Mouse (Mus musculus) monocyte, adult 2 months (primary cell): ENCODE results near the gene Npm1.

Experiments used
- DNase-seq, 2 experiments: peaks; one replicate each; pipeline ENCODE4 v3.0.0; 2022; ENCODE audit warnings: low spot score in 2 of 2, low read depth in 1 of 2

The Npm1 gene

DNA sequence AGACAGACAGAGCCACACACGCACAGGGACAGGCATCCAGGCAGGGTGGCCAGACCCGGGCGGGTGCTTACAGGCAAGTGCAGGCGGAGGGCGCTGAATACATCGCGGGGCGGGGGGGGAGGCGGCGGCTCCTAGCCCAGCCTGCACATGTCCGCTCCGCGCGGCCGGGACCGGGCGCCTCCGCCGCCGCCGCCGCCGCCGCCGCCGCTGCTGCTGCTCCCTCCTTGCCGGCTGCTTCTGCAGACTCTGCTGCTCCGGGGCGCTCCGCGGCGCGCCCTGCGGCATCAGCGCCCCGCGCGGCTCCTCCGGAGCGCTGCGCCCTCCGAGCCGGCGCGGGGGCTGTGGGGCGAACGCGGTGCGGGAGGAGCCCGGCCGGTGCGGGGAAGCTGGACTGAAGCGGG lies 15.8 kb downstream of the Npm1 start, which contains the start of gene Fgf18:
TSS of gene Fgf18 (minus strand) at position 230 of the 401 bp plus-strand sequence.
- no peak for DNase-seq

- DNase-seq, result no peak
These were observed 16.3 kb downstream of the Npm1 start for GRCm38 (mm10) chr11:33146651-33147131.

GRCm38 (mm10) chr11:33146143-33146497 lies 16.9 kb downstream of the Npm1 start:
- no peak for DNase-seq

GRCm38 (mm10) chr11:33145201-33146142 lies 17.5 kb downstream of the Npm1 start:
- DNase-seq, result no peak

- no peak for DNase-seq
These were observed 19.1 kb downstream of the Npm1 start for GRCm38 (mm10) chr11:33143906-33144305.

GRCm38 (mm10) chr11:33142801-33143200 lies 20.2 kb downstream of the Npm1 start:
- DNase-seq, result no peak

GRCm38 (mm10) chr11:33140111-33140460 lies 22.9 kb downstream of the Npm1 start:
- DNase-seq, result no peak

DNA sequence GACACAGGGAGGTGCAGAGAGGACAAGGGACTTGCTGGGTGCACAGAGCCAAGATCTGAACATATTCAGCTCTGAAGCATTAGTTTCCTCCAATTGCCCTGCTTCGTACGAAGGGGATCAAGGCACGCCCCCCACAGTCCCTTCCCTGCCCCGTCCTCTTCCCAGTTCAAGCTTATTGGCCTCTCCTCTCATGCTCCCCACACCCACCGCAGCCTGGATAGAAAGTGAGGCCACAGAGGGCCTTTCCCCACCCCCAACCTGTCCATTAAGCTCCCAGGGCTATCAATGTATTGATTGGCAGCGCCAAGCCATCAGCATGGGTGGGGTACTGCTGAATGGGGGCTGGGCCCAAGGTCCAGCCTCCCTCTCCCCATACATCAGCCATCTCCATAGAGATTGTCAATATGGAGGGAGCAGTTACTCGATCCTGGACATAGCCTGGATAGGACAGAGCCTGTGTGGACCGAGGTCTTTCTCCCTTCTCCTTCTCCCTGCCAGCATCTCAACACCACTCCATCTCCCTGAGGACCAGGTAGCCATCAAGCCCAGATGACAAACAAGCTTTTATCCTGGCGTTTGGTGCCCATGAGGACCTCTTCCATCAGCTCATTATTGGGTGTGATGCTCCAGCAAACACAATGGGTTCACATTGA lies 23.4 kb downstream of the Npm1 start:
- no peak for DNase-seq

DNA sequence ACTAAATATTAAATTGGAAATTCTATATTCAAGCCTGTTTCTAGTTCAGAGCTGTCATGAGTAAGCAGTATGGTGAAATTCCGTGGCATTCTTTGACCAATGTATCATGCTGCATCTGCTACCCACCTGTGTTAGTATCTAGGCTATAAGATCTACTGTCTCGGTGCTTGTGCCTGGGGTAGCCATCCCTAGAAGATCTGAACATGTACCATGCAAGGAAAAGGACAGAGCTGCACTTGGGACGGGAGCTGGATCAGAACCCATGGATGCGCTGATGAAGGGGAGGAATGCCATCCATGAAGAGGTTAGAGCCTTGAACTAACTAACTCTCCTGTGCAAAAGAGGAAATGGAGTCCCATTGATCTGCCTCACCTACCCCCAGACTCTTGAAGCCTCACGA lies 24.3 kb downstream of the Npm1 start:
- no peak for DNase-seq

DNA sequence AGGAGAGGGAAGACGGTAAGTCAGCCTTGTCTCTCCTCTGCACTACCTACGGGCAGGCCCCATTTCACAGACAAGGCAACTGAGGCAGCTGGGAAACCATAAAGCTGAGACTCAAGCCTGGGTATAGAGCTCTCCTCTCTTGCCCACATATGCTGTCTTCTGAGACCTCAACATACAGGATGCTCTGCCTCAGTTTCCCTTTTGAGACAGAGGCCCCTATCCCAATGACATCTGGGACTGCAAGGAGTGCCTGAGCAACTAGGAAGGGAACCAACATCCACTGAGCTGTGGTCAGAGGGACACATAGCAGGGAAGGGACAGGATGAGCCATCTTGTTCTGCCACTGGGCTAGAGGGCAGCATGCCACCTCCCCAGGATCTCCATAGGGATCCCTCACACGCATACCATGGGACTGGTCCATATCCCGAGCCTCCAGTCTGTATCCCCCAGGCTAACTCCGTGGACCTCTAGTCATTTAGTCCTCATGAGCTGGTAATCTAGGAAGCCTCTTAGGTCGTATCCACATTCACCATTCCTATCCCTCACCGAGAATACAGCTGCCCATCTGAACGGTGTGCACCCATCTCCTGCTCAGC lies 28.5 kb downstream of the Npm1 start:
- no peak for DNase-seq

- no peak for DNase-seq
These were observed 30.2 kb downstream of the Npm1 start for GRCm38 (mm10) chr11:33132619-33133338.

DNA sequence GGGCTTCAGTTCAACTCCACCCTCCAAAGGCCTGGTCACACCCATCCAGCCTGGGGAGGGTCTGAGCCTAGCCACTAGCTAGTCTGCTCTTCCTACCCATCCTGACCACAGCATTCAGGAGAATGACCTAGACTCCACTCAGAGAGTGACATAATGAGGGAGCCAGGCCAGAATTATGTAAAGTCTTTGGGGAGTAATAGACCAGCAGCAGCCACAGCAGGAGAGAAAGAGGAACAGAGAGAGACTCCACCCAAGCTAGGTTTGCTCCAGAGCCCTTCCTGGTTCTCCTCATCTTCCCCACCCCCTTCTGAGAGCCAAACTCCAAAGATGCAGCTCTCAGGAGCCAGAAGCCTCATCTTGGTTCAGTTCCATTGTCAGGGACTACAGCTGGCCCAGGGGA lies 35.9 kb downstream of the Npm1 start:
- no peak for DNase-seq

DNA sequence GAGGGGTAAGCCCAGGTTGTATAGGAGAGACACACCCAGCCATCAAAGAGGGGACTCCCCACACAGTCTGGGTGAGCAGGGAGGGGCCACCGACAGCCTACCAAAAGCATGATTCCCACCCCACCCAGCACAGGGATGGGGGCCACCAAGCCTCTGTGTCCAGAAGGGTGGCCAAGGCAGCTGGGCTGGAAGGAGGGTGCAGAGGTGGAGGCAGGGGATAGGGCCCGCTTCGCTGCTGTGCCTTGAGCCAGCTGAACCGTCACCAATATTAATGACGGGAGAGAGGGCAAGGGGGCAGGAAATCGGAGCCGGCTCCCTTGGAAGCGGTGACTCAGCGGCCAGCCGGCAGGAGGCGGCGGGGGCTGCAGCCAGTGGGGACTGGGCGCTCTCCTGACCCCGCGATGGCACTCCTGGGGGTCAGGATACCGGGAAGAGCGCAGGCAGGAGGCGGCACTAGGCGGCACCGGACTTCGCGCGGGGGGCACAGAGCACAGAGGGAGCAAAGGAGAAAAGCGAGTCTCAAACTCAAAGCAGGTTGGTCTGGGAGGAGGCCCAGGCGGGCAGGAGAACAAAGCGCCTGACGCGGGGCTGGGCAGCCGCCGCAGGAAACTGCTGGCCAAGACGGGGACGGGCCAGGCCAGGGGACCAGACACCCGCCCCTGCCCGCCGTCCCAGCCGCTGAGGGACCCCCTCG lies 40.3 kb downstream of the Npm1 start:
- no peak for DNase-seq

DNA sequence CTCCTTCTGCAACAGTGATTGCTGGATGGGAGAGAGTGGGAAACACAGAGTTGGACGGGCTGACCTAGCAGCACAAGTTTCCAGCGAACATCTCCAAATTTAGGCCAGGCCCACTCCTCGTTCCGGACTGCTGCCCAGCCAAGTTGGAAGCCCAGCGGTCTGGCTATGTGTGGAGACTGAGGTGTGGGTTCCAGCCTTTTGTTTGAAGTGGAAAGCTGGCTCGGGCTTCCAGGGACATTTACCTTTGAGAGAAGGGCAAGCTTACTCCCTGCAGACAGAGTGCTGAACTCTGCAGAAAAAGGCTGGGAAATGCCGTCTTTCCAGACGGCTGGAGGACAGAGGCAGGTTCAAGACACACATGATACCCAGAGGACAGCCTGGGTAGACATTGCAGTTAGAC lies 43.5 kb downstream of the Npm1 start:
- DNase-seq, result no peak

DNA sequence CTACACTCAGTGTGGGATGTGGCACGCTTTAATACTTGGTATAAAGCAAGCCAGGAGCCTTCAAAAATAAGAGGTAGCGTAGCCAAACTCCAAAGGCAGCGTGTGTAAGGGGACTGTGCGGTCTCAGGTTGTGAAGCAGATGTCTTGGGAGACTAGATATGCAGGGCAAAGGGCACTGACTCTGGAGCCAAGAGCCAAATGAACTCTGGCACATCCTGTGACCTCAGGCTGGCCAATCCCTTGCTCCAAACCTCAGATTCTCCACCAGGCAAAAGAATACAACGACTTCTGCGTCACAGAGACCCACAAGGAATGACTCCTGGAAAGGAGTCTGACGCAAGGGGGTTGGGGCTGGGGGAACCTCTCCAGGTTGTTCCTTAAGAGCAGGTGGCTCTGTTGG lies 43.9 kb downstream of the Npm1 start:
- DNase-seq, result no peak

DNA sequence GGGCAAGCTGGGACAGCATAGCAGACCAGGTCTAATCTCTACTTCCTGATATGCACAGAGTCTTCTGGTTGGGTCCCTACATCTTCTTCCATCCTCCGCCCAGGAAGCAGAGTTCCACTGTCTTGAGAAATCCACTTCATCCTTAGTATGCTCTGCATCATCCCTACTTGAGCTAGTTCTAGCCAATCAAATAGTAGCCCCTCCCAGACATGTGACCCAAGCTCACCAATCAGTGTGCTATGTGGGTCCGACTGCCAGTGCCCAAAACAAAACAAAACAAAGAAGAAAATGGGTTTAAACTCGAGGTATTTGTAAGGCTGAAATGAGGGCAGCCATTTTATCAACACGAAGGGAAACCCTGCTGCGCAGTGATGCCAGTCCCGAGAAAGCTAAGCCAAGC lies 44.5 kb downstream of the Npm1 start:
- DNase-seq, result no peak

DNA sequence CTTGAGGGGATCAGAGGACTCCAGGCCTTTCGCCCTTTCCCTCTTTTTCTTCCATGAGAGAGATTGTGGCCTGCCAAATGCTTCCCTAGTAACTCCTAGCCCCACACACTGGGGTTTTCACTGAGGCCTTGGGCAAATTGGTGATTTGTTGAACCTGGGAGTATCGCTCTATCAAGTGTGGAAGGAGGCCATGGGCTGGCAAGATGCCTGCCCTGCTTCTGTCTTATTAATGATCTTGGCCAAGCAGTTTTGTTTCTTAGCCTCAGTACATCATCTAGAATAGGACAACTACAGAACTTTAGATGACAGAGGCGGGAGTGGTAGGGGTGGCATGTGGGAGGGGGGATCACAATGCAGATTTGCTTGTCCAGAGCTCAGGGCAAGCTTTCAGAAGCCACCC lies 47.2 kb downstream of the Npm1 start:
- DNase-seq, result no peak

DNA sequence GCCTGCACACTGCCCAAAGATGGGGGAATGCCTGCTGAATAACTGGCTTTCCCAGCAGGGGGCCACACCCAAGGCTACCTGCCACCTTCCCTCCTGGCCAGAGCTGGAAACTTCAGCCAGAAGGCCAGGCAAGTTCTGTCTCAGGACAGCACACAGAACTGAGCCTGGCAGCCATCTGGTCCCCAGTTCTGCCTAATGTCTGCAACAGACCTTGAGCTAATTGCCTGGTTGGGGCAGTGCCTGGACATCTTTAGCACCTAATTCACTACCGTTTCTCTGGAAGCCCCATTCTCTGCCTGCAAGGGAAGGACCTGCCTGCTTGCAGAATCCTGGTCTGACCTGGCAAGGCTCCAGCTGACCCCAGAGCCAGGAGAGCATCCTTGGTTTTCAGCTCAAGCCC lies 50.6 kb downstream of the Npm1 start:
- no peak for DNase-seq

- no peak for DNase-seq
These were observed 52.9 kb downstream of the Npm1 start for GRCm38 (mm10) chr11:33110111-33110510.

DNA sequence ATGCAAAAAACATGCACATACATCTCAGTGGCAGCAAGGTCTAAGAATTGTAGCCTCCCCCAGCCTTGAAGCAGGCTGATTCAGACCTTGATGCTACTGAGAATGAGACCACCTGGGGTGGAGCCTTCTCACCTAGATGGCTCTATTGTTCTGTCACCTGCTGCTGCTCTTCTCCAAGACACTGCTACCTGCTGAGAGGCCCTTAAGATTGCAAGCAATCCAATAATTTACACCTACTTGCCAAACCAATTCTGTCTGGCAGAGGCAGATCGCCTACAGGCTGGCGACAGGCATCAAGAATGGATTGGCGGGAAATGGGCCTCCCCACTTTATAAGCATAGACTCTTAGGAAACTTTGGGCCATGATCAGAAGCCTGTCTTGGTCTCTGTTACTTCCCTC lies 55.5 kb downstream of the Npm1 start:
- DNase-seq, result no peak

DNA sequence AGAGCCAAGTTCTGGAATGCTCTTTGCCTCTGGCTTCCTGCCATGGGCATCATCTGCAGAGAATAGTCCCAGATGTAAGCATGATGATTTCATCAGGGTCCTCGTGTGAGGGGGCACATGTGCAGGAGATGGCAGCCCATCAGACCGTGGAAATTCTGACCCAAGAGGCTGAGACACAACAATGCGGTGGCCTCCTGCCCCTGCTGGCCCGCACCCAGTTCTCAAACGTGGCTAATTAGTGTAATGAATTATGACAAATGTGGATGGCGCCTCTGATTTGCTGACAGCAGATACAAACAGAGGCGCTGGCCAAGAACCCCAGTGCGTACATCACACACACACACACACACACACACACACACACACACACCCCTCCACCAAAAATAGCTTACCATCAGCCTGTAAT lies 58.1 kb downstream of the Npm1 start:
- no peak for DNase-seq
